29 mouse cellular contexts compared by ENCODE assay signal in genomic region chr1:133991277-133991676, GRCm38 (mm10). TPM values are rescaled to one million over a fixed set of nuclear protein-coding genes. Genes with fewer than 3 reads are reported as not detected.
A peak's percentile ranks its signal among the peaks of the same experiment; 100 is the strongest.
DNase-seq lines count a peak whose midpoint lies in the region; ATAC-seq and TF ChIP-seq lines count a peak whose summit lies in the region.
"Had no signal": no experiment of that assay in that cellular context is flagged by ENCODE, and none has a peak within 500 bp of the region (broad histone marks: within the 10 kb centered on the region; RNA-seq: fewer than 3 reads in every experiment).

No protein-coding gene starts in this region.

- H3K4me2 ChIP-seq in lung, embryonic 14.5 days = no peak overlapping the region
- H3K4me2 ChIP-seq in midbrain, embryonic 11.5 days = no peak overlapping the region
- H3K4me2 ChIP-seq: embryonic facial prominence, embryonic 13.5 days; forebrain, embryonic 15.5 days; heart, embryonic 13.5 days; hindbrain, embryonic 13.5 days; limb, embryonic 12.5 days; liver, embryonic 11.5 days; midbrain, embryonic 15.5 days; neural tube, embryonic 15.5 days had no signal

- intact Hi-C loops in gastrocnemius, adult 2 months (cut with DNase I) = no loop called here

- ATAC-seq in lung, embryonic 14.5 days (ENCODE audit: insufficient read depth) = peak; percentile 74
- ATAC-seq in midbrain, embryonic 11.5 days (ENCODE audit: low FRiP score) = no peak
- ATAC-seq: forebrain, embryonic 15.5 days; liver, postnatal 0 days; midbrain, embryonic 15.5 days had no signal

- DNase-seq in gastrocnemius, adult 2 months = no peak
- DNase-seq in gastrocnemius, postnatal 4 days (ENCODE audit: low spot score in 2 of 2) = no peak
- DNase-seq in 3T3-L1 (ENCODE audit: low read depth, low spot score) = peak; percentile 54
- peak; percentile 84 for DNase-seq in lung, embryonic 14.5 days
- DNase-seq in lung, postnatal 36 days = peak; percentile 41
- no peak for DNase-seq in thymus, adult 18-20 months
- no peak for DNase-seq in cerebellum, adult 11-12 months
- no peak for DNase-seq in midbrain, embryonic 11.5 days (ENCODE audit: low spot score, missing footprints)
- DNase-seq: adrenal gland, adult 8-10 months; cerebellum, adult 18-20 months; cerebellum, postnatal 25 days; gastrocnemius, postnatal 10 days; heart, adult 11 months; heart, postnatal 14 days; kidney, adult 2 months; kidney, postnatal 10 days; liver, postnatal 0 days; thymus, postnatal 25 days had no signal

- WGBS in lung, embryonic 14.5 days = 23% methylated on average over 8 of the region's 8 CpGs
- WGBS in midbrain, embryonic 11.5 days = 79% methylated on average over 8 of the region's 8 CpGs

- H3K4me1 ChIP-seq in lung, embryonic 14.5 days (ENCODE audit: insufficient read depth) = peaks cover 8% of the 10 kb centered on the region; the same call in 1 of the 2 replicates
- H3K4me1 ChIP-seq in midbrain, embryonic 11.5 days (ENCODE audit: control insufficient read depth, insufficient read depth, low read length) = no peaks in the 10 kb centered on the region
- H3K4me1 ChIP-seq: embryonic facial prominence, embryonic 13.5 days; forebrain, embryonic 15.5 days; heart, embryonic 13.5 days; hindbrain, embryonic 13.5 days; limb, embryonic 12.5 days had no signal

- H3K9ac ChIP-seq in lung, embryonic 14.5 days = no peak overlapping the region
- no peak overlapping the region for H3K9ac ChIP-seq in midbrain, embryonic 11.5 days (ENCODE audit: low read length)
- H3K9ac ChIP-seq: embryonic facial prominence, embryonic 13.5 days; forebrain, embryonic 15.5 days; heart, embryonic 13.5 days; hindbrain, embryonic 13.5 days; limb, embryonic 12.5 days; liver, postnatal 0 days; midbrain, embryonic 15.5 days; neural tube, embryonic 15.5 days had no signal

- no peaks in the 10 kb centered on the region for H3K9me3 ChIP-seq in lung, embryonic 14.5 days (ENCODE audit: low read depth, low read length)
- no peaks in the 10 kb centered on the region for H3K9me3 ChIP-seq in midbrain, embryonic 11.5 days (ENCODE audit: control insufficient read depth, low read length)
- H3K9me3 ChIP-seq: embryonic facial prominence, embryonic 13.5 days; forebrain, embryonic 15.5 days; heart, embryonic 13.5 days; hindbrain, embryonic 13.5 days; limb, embryonic 12.5 days; midbrain, embryonic 15.5 days; neural tube, embryonic 15.5 days had no signal

- TF ChIP-seq CTCF in gastrocnemius, adult 2 months (IDR thresholded peaks at IDR 0.05) = peak; percentile 22; the same call in 1 of the 2 replicates
- peak; percentile 53 for TF ChIP-seq CTCF in lung, embryonic 14.5 days (IDR thresholded peaks at IDR 0.05; ENCODE audit: low read depth)

- no peak overlapping the region for H3K4me3 ChIP-seq in gastrocnemius, adult 2 months
- no peak overlapping the region for H3K4me3 ChIP-seq in lung, embryonic 14.5 days (ENCODE audit: low read depth, low read length)
- H3K4me3 ChIP-seq in midbrain, embryonic 11.5 days (ENCODE audit: low read depth, low read length) = no peak overlapping the region
- H3K4me3 ChIP-seq: embryonic facial prominence, embryonic 13.5 days; erythroblast, embryonic 14.5 days; forebrain, embryonic 15.5 days; heart, embryonic 13.5 days; hindbrain, embryonic 13.5 days; limb, embryonic 12.5 days; midbrain, embryonic 15.5 days; neural tube, embryonic 15.5 days had no signal

- H3K27me3 ChIP-seq in lung, embryonic 14.5 days (ENCODE audit: insufficient read depth, low read length) = no peaks in the 10 kb centered on the region
- H3K27me3 ChIP-seq in midbrain, embryonic 11.5 days (ENCODE audit: control insufficient read depth, insufficient read depth, low read length) = no peaks in the 10 kb centered on the region
- H3K27me3 ChIP-seq: embryonic facial prominence, embryonic 13.5 days; forebrain, embryonic 15.5 days; heart, embryonic 13.5 days; hindbrain, embryonic 13.5 days; limb, embryonic 12.5 days; midbrain, embryonic 15.5 days; neural tube, embryonic 15.5 days had no signal

- H3K36me3 ChIP-seq in lung, embryonic 14.5 days (ENCODE audit: insufficient read depth) = no peaks in the 10 kb centered on the region
- no peaks in the 10 kb centered on the region for H3K36me3 ChIP-seq in midbrain, embryonic 11.5 days (ENCODE audit: control insufficient read depth, insufficient read depth, low read length)
- H3K36me3 ChIP-seq: embryonic facial prominence, embryonic 13.5 days; forebrain, embryonic 15.5 days; heart, embryonic 13.5 days; hindbrain, embryonic 13.5 days; limb, embryonic 12.5 days; midbrain, embryonic 15.5 days; neural tube, embryonic 15.5 days had no signal

- H3K27ac ChIP-seq in gastrocnemius, adult 2 months = 0 out of 2 replicates have a peak overlapping the region, but pooled peaks have one; percentile 20
- peak overlapping the region; percentile 48; the same call in 1 of the 2 replicates for H3K27ac ChIP-seq in lung, embryonic 14.5 days (ENCODE audit: low read depth)
- no peak overlapping the region for H3K27ac ChIP-seq in midbrain, embryonic 11.5 days (ENCODE audit: low read depth, low read length)
- H3K27ac ChIP-seq: embryonic facial prominence, embryonic 13.5 days; forebrain, embryonic 15.5 days; heart, embryonic 13.5 days; hindbrain, embryonic 13.5 days; limb, embryonic 12.5 days; midbrain, embryonic 15.5 days; neural tube, embryonic 15.5 days had no signal

RNA-seq across cellular contexts. Expression of gene Fmod, which starts 45.8 kb away (rescaled TPM):
- total RNA-seq in gastrocnemius, adult 2 months (2021) = 100 to 1,000 TPM in 1 of 2 experiments, 10 to 100 TPM in 1; 53.6 to 322 TPM
- 100 to 1,000 TPM; 108 to 184 TPM for total RNA-seq in gastrocnemius, postnatal 4 days (2021)
- polyA plus RNA-seq in lung, embryonic 14.5 days (2014; fragmentation: Nextera tagmentation; extraction: Ambion mirVana) = 173 and 174 TPM in 2 replicates
- polyA plus RNA-seq in midbrain, embryonic 11.5 days (2014; fragmentation: Nextera tagmentation; extraction: Ambion mirVana) = 5.7 and 6.8 TPM in 2 replicates
- total RNA-seq: ES-E14; megakaryocyte-erythroid progenitor cell, adult 5-6 weeks had no signal
- polyA plus RNA-seq: erythroblast, embryonic 14.5 days had no signal

Comparison
In these comparisons a context has a peak if more than half of its experiments do, and no peak if none do; other contexts are left out.
1. DNase-seq: peak in 3T3-L1 (single experiment), lung, embryonic 14.5 days (single experiment) and lung, postnatal 36 days (single experiment); none in gastrocnemius, adult 2 months (single experiment), gastrocnemius, postnatal 4 days (0 of 2), thymus, adult 18-20 months (0 of 2), cerebellum, adult 11-12 months (single experiment) and midbrain, embryonic 11.5 days (single experiment).